Mouse (Mus musculus) hindbrain, embryonic 12.5 days (tissue): ENCODE results near the gene Capn12. TPM values are rescaled to one million over a fixed set of nuclear protein-coding genes. Genes with fewer than 3 reads are reported as not detected.

Experiments used
- ATAC-seq: fragments of 200-750 bp; cut with Nextera tagmentation; 2 replicates; pipeline ENCODE4 v1.8.0; 2017; ENCODE audit warnings: moderate TSS enrichment; ENCODE audit not compliant: low FRiP score
- H3K27ac ChIP-seq: fragments of 300-500 bp; sonication (generic); 2 replicates; pipeline ENCODE4 v1.5.1; 2016; ENCODE audit warnings: mild to moderate bottlenecking
- H3K27me3 ChIP-seq: fragments of 300-500 bp; sonication (generic); 2 replicates; pipeline ENCODE4 v1.6.1; 2016; ENCODE audit warnings: mild to moderate bottlenecking
- H3K36me3 ChIP-seq: fragments of 300-500 bp; sonication (generic); 2 replicates; pipeline ENCODE4 v1.6.1; 2016; ENCODE audit warnings: mild to moderate bottlenecking
- H3K4me1 ChIP-seq: fragments of 300-500 bp; sonication (generic); 2 replicates; pipeline ENCODE4 v1.6.1; 2016
- H3K4me2 ChIP-seq: fragments of 300-500 bp; sonication (generic); replicated peaks from 2 replicates; pipeline ENCODE4 v1.6.1; 2016; ENCODE audit warnings: mild to moderate bottlenecking
- H3K4me3 ChIP-seq: fragments of 300-500 bp; sonication (generic); 2 replicates; pipeline ENCODE4 v1.5.1; 2016; ENCODE audit warnings: mild to moderate bottlenecking
- H3K9ac ChIP-seq: fragments of 300-500 bp; sonication (generic); 2 replicates; pipeline ENCODE4 v1.6.1; 2016; ENCODE audit warnings: mild to moderate bottlenecking, moderate library complexity
- H3K9me3 ChIP-seq: fragments of 300-500 bp; sonication (generic); replicated peaks from 2 replicates; pipeline ENCODE4 v1.6.1; 2016; ENCODE audit warnings: mild to moderate bottlenecking
- WGBS: fragments of 180-500 bp; shearing (Covaris S2); methylation state at CpG from one replicate; pipeline ENCODE4 v1.1.7; 2016; 5-methylcytosine and 5-hydroxymethylcytosine counted together
- polyA plus RNA-seq: library from polyadenylated mRNA; unstranded; fragments of >200 nt; fragmentation: Nextera tagmentation; extraction: Ambion mirVana; gene quantifications from 2 replicates; pipeline ENCODE4 v1.2.1, GENCODE M21; 2016

Capn12 gene
- polyA plus RNA-seq, 1 experiment from 2014 or later = 0.34 TPM

GRCm38 (mm10) chr7:28903778-28904177, 22.6 kb downstream of the Capn12 start:
- no peaks in the 10 kb centered on the region for H3K27me3 ChIP-seq
- peaks cover 100% of the 10 kb centered on the region for H3K36me3 ChIP-seq
- no peak overlapping the region for H3K4me3 ChIP-seq
- WGBS = 94% methylated on average over 10 of the region's 10 CpGs
- no peaks in the 10 kb centered on the region for H3K4me1 ChIP-seq
- no peak overlapping the region for H3K4me2 ChIP-seq
- H3K9ac ChIP-seq = no peak overlapping the region
- no peak for ATAC-seq
- H3K9me3 ChIP-seq = no peaks in the 10 kb centered on the region
- H3K27ac ChIP-seq = no peak overlapping the region

DNA sequence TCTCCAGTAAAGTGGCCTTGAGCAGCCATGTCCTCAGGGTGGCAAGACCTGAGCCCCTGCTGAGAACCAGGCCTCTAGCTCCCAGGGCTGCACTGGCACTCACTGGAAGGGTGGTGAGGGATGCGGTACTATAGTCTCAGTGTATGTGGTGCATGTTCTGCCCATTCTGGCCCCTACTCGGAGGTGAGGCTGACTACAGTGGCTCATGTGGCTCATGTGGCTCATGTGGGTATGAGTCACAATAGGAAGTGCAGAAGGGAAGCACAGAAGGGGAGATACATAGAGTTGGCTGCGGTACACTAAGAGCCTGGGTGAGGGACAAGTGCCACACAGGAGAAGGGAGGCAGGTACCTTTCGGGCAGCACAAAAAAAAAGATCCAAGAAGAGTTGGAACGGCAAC, 26.0 kb downstream of the Capn12 start:
- Histone ChIP-seq H3K4me1 (no peaks in the 10 kb centered on the region), H3K4me2 (no peak overlapping the region), H3K36me3 (peaks cover 96% of the 10 kb centered on the region), H3K27me3 (no peaks in the 10 kb centered on the region), H3K27ac (no peak overlapping the region), H3K4me3 (no peak overlapping the region), H3K9me3 (no peaks in the 10 kb centered on the region), H3K9ac (no peak overlapping the region)
- no peak for ATAC-seq
- WGBS = 97% methylated on average over 5 of the region's 5 CpGs

DNA sequence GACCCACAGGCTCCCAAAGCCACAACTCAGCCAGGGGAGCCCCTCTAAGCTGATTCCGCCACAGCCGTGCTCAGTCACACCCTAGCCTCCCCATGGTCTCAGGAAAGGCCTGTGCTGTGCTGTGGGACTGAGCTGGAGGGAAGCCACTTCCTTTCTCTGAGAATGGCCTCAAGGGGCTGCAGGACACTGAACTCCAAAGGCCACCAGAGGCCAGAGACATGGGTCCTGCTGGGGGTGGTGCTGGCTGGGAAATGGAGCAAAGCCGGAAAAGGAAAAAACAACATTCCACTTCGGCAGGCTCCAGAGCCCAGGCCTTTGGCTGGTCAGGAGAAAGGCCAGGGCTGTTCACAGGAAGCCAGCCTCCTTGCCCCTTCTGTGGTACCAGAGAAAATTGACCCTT, 30.4 kb downstream of the Capn12 start:
- Histone ChIP-seq H3K27ac (no peak overlapping the region), H3K4me2 (no peak overlapping the region), H3K4me3 (no peak overlapping the region), H3K27me3 (no peaks in the 10 kb centered on the region), H3K9ac (no peak overlapping the region), H3K9me3 (no peaks in the 10 kb centered on the region), H3K4me1 (no peaks in the 10 kb centered on the region), H3K36me3 (peaks cover 95% of the 10 kb centered on the region)
- ATAC-seq = no peak
- 75% methylated on average over 4 of the region's 4 CpGs for WGBS

DNA sequence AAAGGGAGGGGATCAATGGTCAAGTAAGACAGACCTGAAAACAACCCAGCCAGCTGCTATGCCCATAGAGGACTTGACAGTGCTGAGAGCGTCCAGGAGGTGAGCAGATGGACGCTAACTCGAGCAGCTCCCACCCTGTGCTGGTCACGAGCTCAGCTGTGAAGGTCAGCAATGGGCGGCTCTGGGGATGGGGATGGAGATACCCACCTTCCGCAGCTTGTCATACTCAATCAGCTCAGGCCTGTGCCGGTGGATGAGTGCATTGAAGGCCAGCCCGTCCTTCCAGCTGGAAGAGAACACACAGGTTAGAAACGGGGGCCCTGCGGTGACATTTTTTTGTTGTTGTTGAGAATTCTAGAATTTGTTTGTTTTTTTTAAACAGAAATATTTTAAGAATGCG, 31.9 kb downstream of the Capn12 start:
- Histone ChIP-seq H3K27me3 (no peaks in the 10 kb centered on the region), H3K4me2 (no peak overlapping the region), H3K4me3 (no peak overlapping the region), H3K36me3 (peaks cover 95% of the 10 kb centered on the region), H3K27ac (no peak overlapping the region), H3K4me1 (0 out of 2 replicates have a peak, but pooled peaks cover 1% of the 10 kb centered on the region), H3K9ac (no peak overlapping the region), H3K9me3 (no peaks in the 10 kb centered on the region)
- no peak for ATAC-seq
- WGBS = 77% methylated on average over 11 of the region's 11 CpGs

DNA sequence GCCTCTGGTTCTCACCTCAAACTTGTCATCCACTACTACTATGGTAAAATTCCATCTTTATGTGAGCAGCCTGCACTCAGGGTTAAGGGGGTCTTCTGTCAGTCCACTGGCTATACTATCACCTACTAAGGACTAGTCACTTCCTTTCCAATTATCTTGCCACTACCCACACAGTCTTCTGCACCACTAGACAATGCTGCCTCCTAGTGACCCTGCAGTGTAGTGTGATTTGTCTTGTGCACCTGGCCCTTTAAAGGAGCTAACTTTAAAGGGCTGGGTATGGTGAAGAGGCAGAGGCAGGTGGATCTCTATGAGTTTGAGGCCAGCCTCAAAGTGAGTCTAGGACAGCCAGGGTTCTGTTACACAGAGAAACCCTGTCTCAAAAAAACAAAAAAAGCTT, 35.3 kb downstream of the Capn12 start:
- no peak overlapping the region for H3K4me2 ChIP-seq
- ATAC-seq = no peak
- no peaks in the 10 kb centered on the region for H3K27me3 ChIP-seq
- peaks cover 27% of the 10 kb centered on the region for H3K4me1 ChIP-seq
- peaks cover 75% of the 10 kb centered on the region for H3K36me3 ChIP-seq
- H3K9me3 ChIP-seq = no peaks in the 10 kb centered on the region
- no peak overlapping the region for H3K9ac ChIP-seq
- H3K4me3 ChIP-seq = no peak overlapping the region
- H3K27ac ChIP-seq = no peak overlapping the region

GRCm38 (mm10) chr7:28917503-28918426, 36.5 kb downstream of the Capn12 start:
- WGBS = 78% methylated on average over 10 of the region's 10 CpGs
- ATAC-seq = no peak
- H3K4me2 ChIP-seq = no peak overlapping the region
- H3K36me3 ChIP-seq = peaks cover 64% of the 10 kb centered on the region
- no peak overlapping the region for H3K27ac ChIP-seq
- H3K4me1 ChIP-seq = peaks cover 33% of the 10 kb centered on the region
- no peak overlapping the region for H3K4me3 ChIP-seq
- no peaks in the 10 kb centered on the region for H3K9me3 ChIP-seq
- no peaks in the 10 kb centered on the region for H3K27me3 ChIP-seq
- no peak overlapping the region for H3K9ac ChIP-seq

DNA sequence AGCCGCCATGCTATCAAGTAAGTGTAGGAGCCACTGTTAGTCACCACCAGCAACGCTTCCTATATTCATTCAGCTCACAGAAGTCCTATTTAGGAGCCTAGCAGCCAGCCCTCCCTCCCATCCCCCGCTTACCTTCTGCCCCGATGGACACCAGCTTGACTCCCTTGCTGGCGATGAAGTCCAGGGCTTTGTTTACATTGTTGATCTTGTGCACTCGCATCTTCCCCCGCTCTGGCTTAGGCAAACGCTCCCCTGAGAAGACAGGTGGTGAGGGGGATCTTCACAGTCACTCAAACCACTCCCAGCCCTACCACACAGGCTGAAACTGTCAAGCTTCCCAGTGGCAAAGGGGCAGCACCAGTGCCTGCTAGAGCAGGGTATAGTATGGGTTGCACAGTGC, 37.3 kb downstream of the Capn12 start:
- H3K4me2 ChIP-seq = no peak overlapping the region
- peaks cover 40% of the 10 kb centered on the region for H3K4me1 ChIP-seq
- no peak for ATAC-seq
- no peak overlapping the region for H3K4me3 ChIP-seq
- H3K27me3 ChIP-seq = no peaks in the 10 kb centered on the region
- WGBS = 84% methylated on average over 8 of the region's 8 CpGs
- H3K9me3 ChIP-seq = no peaks in the 10 kb centered on the region
- no peak overlapping the region for H3K9ac ChIP-seq
- no peak overlapping the region for H3K27ac ChIP-seq
- peaks cover 56% of the 10 kb centered on the region for H3K36me3 ChIP-seq

DNA sequence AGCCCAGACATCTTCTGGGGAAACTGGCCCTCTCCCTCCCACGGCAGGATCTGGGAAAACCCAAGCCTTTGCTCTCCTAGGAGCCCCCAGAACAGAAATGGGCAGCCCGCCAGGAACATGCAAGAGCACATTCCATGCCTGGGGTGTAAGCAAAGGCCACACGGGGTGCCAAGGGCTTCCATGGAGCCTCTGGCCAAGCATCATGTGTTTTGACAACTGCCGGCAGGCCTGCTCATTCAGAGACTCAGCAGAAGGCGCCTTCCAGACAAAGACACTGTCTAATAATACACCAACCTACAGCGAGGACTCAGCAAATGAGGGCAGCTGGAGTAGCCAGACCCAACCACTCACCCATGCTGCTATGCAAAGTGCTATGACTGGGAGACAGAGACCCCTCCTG, 38.6 kb downstream of the Capn12 start:
- no peak overlapping the region for H3K4me3 ChIP-seq
- H3K9ac ChIP-seq = no peak overlapping the region
- peaks cover 53% of the 10 kb centered on the region for H3K4me1 ChIP-seq
- peaks cover 43% of the 10 kb centered on the region for H3K36me3 ChIP-seq
- WGBS = 27% methylated on average over 6 of the region's 6 CpGs
- no peaks in the 10 kb centered on the region for H3K27me3 ChIP-seq
- peak overlapping the region; percentile 62 for H3K27ac ChIP-seq
- no peaks in the 10 kb centered on the region for H3K9me3 ChIP-seq
- H3K4me2 ChIP-seq = 0 out of 2 replicates have a peak overlapping the region, but pooled peaks have one; percentile 3
- peak; percentile 47 for ATAC-seq

DNA sequence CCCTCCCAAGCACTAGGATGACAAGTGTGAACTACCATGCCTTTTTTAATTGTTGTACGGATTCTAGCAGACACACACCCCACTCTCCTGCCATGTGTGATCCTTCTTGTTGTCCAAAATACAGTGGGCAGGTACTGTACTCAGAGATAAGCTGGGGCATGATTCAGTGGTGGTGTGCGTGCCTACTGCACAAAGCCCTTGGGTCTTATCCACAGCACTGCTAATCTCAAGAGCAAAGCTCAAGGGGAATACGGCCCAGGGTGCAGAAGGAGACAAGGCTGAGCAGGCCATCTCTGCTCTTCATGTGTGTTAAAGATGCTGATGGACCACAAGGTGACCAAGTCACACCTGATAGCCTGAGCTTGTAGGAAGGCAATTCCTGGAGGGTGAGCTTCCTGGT, 40.0 kb downstream of the Capn12 start:
- no peak overlapping the region for H3K4me2 ChIP-seq
- no peaks in the 10 kb centered on the region for H3K27me3 ChIP-seq
- no peak for ATAC-seq
- 91% methylated on average over 3 of the region's 3 CpGs for WGBS
- no peak overlapping the region for H3K27ac ChIP-seq
- H3K4me1 ChIP-seq = peaks cover 66% of the 10 kb centered on the region
- H3K36me3 ChIP-seq = peaks cover 30% of the 10 kb centered on the region
- no peak overlapping the region for H3K4me3 ChIP-seq
- no peak overlapping the region for H3K9ac ChIP-seq
- no peaks in the 10 kb centered on the region for H3K9me3 ChIP-seq

GRCm38 (mm10) chr7:28921722-28922465, 40.7 kb downstream of the Capn12 start:
- no peaks in the 10 kb centered on the region for H3K9me3 ChIP-seq
- ATAC-seq = no peak
- no peak overlapping the region for H3K4me3 ChIP-seq
- no peak overlapping the region for H3K27ac ChIP-seq
- H3K4me2 ChIP-seq = no peak overlapping the region
- peaks cover 67% of the 10 kb centered on the region for H3K4me1 ChIP-seq
- WGBS = 81% methylated on average over 8 of the region's 8 CpGs
- no peaks in the 10 kb centered on the region for H3K27me3 ChIP-seq
- H3K36me3 ChIP-seq = peaks cover 23% of the 10 kb centered on the region
- no peak overlapping the region for H3K9ac ChIP-seq

- 72% methylated on average over 4 of the region's 4 CpGs for WGBS
- H3K9ac ChIP-seq = no peak overlapping the region
- no peak overlapping the region for H3K4me3 ChIP-seq
- no peak for ATAC-seq
- no peaks in the 10 kb centered on the region for H3K27me3 ChIP-seq
- peaks cover 67% of the 10 kb centered on the region for H3K4me1 ChIP-seq
- no peaks in the 10 kb centered on the region for H3K9me3 ChIP-seq
- H3K27ac ChIP-seq = peak overlapping the region; percentile 79
- peaks cover 15% of the 10 kb centered on the region for H3K36me3 ChIP-seq
- no peak overlapping the region for H3K4me2 ChIP-seq
Measured at GRCm38 (mm10) chr7:28922606-28923005, 41.4 kb downstream of the Capn12 start.

DNA sequence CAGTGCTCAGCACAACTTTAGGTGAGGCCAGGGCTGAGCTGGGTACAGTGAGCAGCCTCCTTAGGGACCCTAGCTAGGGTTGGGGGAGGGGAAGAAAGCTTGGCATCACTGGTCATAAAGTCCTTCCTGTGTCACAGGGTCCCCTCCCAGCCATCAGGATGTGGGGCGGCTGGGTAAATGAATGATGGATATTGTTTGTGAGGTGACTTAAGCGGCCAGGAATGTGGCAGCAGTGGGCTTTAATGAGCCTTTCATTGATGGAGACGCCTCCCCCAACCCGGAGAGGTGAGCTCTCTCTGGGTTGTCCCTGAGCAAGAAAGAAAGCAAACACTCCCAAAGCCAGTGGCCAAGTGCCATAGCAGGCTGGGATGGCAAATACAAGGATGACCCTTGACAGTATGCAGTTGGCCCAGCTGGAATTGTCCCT, 42.7 kb downstream of the Capn12 start:
- WGBS = 7% methylated on average over 4 of the region's 4 CpGs
- no peak overlapping the region for H3K4me3 ChIP-seq
- no peaks in the 10 kb centered on the region for H3K9me3 ChIP-seq
- peak overlapping the region; percentile 79 for H3K27ac ChIP-seq
- H3K4me1 ChIP-seq = peaks cover 58% of the 10 kb centered on the region
- 0 out of 2 replicates have a peak, but pooled peaks cover 3% of the 10 kb centered on the region for H3K36me3 ChIP-seq
- H3K27me3 ChIP-seq = no peaks in the 10 kb centered on the region
- peak overlapping the region; percentile 23 for H3K4me2 ChIP-seq
- H3K9ac ChIP-seq = peak overlapping the region; percentile 15; the same call in 1 of the 2 replicates
- peak; percentile 29; the same call in 1 of the 2 replicates for ATAC-seq
